Mouse (Mus musculus) cerebellum, postnatal 14 days (tissue): Measurements from ENCODE around the gene Taok2.

Experiments used
- DNase-seq, 2 experiments: peaks; one replicate each; pipeline ENCODE4 v3.0.0; 2021; ENCODE audit warnings: mixed read lengths in 2 of 2

The Taok2 gene

DNA sequence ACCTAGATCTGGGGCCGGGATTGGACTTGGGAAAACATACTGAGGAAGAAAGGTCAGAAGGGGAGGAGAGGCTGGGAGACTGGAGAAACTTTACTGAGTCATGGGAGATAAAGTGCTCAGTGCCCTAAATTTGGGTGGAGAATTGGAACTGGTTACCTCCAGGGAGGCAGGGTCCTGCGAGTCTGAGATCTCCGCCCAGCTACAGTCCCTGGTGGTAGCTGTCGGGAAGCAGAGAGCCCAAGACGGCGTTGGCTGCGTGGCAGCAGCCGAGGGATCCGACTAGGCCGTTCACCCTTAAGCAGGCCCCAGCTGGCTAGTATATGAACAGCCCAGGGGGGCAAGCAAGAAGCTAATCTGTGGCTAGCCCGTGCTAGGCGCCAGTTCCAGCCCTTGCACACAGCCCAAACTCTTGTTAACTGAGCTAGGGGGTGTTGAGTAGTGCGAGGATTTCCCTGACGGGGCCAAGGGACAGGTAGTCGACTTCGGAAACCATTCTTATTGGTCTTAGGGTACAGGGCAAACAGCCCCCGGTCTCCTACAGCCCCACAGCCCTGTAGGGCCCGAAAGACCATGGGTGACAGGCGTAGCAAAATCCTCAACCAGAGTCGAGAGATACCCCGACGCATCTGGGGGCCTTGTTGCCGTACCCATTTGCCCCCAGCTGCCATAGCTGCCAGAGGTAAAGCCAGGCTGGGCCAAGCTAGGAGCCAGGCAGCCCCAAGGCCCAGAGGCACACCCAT, 14.6 kb downstream of the Taok2 start:
- no peak for DNase-seq

DNA sequence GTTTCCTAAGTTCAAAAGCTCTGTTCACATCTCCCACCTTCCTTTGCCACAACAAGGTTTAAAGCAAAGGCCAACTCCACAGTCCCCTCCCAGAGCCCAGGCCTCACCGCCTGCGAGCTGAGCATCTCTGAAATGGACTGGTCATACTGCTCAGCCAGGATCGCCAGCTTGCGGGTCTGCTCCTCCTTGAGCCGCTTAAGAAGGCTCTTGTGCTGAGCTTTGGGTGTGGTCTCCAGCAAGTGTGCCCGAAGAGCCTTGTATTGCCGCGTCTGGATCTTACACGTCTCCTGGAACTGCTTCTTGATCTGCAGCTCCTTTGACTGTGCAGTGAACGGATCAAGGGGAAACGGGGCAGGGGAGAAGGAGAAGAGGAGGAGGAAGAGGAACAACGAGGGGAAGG, 16.5 kb downstream of the Taok2 start:
- no peak for DNase-seq

DNA sequence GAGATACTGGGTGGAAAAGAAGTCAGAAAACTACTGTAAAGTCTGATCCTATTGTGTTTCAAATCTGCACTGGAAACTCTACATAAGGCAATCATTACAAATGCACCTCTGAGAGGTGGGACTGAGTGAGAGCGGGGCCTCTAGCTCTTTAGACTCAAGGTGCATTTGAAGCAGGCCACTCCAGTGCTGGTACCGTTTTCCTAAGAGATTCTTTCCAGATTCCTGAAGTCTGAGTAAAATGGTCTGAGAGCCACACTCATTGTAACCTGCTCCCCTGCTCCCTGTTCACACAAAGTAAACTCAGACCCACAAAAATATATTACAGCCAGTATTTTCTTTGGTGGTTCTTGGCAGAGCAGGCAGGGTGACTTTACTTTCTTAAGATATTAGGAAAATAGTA, 17.0 kb downstream of the Taok2 start:
- no peak for DNase-seq

DNA sequence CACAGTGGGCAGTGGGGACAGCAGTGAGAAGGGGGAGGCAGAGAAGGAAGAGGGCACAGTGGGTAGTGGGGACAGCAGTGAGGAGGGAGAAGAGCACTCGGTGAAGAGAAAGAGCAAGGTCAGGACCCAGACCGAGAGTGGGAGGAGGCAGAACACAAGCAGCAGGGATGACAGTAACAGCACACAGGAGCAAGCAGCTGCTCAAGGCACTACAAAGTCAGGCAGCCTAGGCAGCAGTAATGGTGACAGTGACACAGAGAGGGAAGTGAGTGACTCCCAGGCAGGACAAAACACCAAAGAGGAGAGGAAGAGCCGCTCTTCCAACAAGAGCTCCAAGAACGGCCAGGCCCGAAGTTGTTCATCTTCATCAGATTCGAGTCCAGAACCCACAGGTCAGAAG, 20.7 kb downstream of the Taok2 start:
- no peak for DNase-seq

DNA sequence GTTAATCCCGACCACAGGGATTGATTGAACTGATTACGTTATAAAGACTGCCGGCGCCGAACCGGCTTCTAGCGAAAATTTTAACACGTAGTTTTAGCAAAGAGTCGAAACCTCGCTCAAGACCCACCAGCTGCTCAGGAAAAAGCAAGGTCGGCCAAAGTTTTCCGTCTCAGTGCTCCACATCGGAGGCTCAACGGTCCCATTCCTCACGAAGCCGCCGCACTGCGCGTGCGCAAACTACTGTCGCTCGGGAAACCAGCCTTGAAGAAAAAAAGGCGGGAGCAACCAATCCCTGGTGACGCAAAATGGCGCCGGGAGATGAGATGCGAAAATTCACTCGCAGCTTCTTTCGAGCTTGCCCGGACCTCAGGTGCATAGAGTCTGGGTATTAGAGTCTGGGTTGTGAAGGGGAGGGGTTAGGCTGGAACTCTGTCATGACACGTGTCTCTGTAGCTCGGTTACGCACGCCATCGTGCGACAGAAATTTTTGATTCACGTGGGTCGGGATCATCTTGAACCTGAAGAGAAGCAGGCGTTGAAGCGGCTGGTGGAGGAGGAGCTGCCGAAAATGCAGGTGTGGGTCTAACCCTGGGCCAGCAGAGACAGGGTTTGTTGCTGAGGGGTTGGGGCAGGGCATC, 22.2 kb downstream of the Taok2 start, which contains the start of gene Ino80e:
Gene Ino80e (minus strand): TSS at position 231 of the 638 bp plus-strand sequence.
- DNase-seq = peak; percentile 97 to 98

DNA sequence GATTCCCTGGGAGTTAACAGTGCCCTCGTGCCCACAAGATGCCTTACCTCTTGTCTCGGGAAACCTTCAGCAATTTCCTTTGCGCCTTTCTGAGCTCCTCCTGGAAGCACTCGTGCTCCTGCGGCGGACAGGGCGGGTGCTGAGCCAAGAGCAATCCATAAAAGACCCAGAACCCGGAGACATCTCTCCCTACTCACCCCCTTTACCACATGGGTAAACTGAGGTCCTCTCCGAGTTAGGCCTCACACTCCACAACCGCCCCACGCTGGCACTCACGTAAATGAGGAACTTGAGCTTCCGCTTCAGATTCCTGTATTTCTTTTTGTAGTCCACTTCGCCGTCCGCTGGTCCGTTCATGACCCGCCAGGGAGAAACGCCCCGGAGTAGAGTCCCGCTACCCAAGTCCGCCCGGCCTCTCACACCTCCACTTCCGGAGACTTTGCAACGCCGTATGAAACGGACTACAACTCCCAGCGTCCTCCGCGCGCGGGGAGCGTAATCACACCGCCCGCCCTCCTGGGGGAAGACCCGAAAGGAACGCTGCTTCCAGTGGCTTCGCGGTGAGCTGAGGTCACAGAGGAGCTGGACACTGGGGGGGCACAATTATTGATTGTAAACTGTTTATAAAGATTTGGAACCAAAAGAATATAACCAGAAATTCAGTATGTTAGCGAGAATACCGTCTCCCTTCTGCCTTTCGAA, 22.9 kb downstream of the Taok2 start, which contains the start of gene Hirip3:
Gene Hirip3 (plus strand): TSS at position 544 of the 702 bp plus-strand sequence.
- peak; percentile 97 to 98 for DNase-seq

DNA sequence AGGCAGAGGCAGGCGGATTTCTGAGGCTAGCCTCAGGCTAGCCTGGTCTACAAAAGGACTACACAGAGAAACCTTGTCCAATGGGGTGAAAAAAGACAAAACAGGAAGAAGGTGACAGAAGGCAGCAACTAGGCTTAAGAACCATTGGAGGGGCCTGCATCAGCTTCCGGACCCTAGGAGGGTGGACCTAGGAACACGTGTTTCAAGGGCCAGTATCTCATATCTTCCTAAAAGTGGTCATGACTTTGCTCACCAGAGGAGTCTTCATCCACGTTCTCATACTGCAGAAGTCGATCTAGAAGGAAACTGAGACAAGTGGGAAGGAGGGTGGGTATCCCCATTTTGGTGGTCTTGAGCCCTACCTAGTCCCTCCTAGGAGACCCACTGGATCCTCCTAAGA, 23.5 kb downstream of the Taok2 start:
- no peak for DNase-seq

DNA sequence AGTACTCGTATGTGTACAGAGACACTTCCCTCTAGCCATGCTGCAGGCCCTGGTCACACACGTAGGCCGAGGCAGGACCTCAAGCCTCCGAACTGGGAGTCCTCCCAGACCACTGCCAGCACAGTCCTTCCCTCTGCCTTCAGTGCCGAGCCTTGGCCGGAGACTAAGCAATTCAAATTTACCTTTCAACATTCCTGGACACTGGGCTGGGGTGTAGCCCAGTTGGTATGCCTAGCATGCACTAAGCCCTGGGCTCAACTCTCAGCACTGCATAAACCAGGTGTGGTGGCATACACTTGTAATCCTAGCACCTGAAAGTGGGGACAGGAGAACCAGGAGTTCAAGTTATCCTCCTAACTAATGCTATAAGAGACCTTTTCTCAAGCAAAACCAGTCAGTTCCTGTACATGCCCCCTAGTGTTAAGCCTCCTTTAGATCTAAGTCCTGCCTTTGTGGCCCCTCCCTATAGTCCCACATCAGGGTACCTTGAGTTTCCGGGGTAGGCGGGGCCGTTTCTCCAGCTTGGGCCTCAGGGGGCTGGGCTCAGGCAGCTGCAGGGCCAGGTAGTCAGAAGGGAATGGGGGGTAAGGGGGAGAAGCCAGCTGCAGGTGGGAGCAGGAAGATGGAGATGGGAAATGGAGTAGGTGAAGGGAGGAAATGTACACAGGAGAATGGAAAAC, 27.6 kb downstream of the Taok2 start:
- no peak for DNase-seq

DNA sequence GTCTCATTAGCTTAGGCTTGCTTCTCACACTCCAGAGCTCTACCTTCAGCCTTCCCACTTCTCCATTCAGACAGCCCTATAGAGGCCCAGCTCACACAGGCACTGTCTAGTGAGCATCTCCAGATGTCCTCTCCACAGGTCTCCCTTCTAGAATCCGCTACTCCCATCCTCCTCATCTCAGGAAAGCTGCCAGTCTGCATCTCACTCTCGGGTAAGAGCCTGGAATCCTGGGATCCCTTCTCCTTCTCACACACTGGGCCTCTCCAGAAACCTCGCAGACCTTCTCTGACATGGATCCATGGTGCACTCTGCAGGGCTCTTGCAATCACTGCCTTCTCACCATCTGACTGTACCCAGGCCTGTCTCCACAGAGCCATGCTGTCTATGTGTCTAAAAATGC, 28.9 kb downstream of the Taok2 start:
- peak; percentile 58 to 59 for DNase-seq

DNA sequence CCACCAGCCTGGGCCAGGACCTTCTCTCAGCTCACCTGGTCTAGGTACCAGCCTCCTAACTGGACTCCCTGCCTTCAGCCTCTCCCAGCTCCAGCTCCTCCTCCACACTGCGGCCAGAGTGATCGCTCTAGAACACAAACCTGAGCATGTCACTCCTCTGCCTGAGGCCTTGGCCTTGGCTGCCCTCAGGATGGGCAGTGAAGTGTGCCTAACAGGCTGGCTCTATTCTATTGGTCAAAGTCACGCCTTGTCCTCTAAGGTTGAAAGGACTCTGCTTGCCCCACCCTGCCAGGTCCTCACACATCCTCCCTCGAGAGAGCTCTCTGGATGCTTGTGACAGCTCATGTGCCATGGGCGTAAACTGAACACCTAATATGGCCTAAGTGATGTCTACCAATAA, 31.0 kb downstream of the Taok2 start:
- DNase-seq = peak in 1 of 2 experiments; percentile 17

DNA sequence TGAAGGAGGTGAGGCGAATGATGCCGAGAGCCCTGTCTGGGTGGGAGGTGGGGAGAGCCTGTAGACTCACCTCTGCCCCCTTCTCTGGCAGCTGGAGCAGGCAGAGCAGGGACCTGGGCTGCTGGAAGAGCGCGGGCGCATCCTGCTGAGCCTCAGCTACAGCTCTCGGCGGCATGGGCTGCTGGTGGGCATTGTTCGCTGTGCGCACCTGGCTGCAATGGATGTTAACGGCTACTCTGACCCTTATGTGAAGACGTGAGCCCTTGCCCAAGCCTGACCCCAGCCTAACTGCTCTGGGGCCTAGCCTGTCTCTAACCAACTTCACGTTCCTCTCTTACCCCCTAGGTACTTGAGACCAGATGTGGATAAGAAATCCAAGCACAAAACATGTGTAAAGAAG, 33.3 kb downstream of the Taok2 start:
- no peak for DNase-seq

DNA sequence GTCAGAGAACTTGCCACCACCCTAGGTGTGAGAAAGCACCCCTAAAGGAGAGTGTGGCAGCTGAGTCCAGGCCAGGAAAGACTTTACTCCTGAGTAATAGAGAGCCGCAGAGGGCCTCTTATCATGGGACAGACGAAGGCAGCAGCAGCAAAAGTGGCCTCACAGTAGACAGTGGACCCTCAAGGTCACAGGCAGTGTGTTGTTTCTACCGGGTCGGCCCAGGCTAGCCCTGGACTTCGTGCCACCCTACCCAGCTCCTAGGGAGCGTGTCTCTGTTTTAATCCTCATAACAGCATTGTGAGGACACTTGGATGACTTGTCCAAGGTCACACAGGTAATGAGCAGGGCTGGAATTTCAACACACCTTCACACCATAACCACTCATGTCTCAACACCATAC, 34.3 kb downstream of the Taok2 start:
- DNase-seq = no peak

DNA sequence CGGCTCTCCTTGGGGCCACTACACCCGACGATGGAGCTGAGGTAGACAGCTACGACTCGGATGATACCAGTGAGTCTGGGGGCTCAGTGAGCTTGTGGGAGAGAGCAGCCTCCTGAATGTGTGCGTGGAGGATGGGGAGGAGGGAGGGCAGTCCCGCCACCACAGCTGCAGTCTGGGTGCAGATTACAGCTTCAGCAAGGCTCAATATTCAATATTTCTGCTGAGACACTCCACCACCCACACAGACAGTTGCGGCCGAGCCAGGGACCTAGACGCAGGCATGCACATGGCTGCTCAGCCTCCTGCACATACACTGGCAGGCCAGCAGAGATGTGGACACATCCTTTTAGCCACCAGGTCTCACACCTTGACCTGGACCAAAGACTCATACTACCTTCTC, 35.7 kb downstream of the Taok2 start:
- DNase-seq = peak in 1 of 2 experiments; percentile 31

DNA sequence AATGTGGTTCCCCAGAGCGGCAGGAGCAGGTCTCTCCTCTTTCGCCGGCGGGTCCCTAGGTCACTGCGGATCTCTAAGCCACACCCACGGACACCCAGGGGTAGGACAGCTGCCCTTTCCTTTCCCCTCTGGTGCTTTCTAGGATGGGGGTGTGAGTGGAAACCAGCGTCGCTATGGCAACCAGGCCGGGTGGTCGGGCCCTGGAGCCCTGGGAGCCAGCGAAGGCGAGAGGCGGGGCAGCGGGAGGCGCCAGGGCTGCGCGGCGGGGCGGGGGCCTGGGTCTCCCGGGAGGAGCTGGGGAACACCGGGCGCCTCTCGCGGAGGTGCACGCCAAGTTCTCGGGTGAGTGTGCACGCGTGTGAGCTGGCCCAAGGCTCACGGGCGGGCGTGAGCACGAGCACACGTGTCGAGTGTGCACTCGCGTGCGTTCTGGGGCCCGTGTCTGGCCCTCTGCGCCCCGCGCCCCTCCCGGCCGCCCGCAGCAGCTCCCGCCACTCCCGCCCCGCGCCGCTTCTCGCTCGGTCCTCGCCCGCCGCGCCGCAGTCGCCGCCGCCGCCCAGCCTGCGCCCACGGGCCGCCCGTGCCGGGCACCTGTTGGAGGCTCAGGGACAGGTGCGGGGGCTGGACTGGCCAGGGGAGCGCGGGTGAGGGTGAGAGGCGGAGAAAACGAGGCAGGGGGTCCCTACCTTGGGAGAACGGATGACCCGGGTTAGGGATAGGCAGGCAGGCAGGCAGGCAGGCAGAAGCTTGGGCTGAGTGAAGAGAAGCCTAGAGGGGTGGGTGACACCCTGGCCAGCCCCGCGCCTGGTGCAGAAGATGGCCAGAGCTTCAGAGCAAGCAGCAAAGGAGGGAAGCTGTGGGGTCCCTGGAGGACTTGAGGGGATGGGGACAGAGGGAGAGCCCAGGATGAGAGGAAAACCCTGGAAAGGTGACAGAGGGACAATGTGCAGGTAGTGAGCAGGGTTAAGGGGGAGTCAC, 36.8 kb downstream of the Taok2 start:
- peak in 1 of 2 experiments; percentile 56 for DNase-seq

DNA sequence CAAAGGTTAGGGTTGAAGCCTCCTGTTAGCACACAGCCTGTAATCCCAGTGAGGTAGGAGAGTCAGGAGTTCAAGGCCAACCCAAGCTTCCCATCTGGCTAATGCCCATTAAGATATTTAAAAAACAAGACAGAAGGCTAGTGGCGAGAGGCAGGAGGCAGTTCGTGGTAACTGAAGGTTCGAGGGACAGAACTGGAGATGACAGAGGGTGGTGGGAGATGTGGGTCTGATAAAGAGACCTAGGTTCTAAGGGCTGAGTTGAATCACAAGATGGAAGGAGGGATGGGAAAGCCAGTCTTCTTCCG, 37.4 kb downstream of the Taok2 start, which contains the start of gene Doc2a:
Gene Doc2a (plus strand): TSS at position 301 of the 305 bp plus-strand sequence.
- peak in 1 of 2 experiments; percentile 10 for DNase-seq

DNA sequence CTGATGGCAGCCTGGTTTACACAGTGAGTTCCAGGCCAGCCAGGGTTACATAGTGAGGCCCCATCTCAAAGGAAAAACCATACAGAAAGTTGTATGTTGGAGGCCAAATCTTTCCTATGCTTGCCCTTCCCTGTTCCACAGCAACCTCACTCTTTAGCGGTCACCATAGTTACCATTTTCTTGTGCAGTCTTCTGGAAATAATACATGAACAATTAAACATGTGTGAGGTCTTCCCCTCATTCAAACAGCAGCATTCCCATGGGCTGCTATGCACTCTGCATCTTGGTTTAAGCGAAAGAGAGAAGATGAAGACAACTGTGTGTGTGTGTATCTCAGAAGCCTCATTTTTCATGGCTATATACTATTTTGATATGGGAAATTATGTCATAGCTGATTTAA, 39.0 kb downstream of the Taok2 start:
- no peak for DNase-seq

DNA sequence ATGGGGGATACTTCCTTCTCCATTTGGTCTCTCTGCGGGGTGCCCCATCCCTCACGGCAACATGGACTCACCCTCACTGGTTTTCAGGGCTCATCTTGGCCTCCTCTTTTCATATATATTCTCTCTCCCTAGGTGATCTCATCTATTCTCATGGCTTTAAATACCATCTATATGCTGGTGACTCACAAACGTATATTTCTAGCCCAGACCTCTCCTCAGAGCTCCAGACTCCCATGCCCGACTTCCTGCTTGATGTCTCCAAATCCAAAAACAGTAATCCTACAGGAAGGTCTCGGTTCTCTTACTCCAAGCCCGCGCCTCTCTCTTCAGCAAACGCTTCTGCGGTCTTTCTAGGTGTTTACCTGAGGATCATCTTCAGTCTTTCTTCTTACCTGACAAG, 41.2 kb downstream of the Taok2 start:
- no peak for DNase-seq

DNA sequence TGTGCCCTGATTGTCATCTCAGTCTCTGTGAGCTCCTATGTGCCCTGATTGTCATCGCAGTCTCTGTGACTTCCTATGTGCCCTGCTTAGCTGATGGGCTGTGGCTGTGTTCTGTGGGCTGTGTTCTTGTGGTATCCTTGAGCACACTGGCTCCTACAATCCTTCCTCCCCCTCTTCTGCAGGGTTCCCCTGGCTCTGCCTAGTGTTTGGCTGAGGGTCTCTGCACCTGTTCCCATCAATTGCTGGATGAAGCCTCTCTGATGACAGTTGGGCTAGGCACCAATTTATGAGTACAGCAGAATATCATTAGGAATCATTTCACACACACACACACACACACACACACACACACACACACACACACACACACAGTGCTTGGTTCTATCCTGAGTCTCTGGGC, 51.2 kb downstream of the Taok2 start:
- no peak for DNase-seq

DNA sequence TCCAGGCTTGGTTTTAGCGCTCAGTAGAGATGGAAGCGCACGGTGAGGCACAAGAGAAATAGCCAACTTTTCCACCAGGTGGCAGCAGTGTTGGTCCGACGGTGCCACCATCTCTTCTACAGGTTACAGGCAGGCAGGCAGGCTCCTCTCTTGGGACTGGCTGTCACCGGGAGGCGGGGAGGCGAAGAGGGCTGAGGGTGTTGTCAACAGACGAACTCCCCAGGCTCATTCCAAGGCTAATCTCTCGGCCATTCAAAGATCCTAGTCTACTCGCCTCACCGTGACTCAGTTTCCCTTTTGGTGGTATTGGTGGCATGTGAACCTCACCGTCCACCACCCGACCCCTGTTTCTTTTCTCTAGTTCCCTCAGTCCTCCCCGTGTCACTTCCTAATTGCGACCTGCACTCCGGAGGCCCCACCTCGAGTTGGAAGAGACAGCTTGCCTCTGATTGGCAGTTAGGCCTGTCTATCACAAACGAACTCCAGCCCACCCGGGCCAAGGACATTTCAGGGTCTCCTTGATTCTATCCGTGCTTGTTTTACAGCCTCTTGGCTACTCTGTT, 52.4 kb downstream of the Taok2 start:
- DNase-seq = peak; percentile 91 to 94

DNA sequence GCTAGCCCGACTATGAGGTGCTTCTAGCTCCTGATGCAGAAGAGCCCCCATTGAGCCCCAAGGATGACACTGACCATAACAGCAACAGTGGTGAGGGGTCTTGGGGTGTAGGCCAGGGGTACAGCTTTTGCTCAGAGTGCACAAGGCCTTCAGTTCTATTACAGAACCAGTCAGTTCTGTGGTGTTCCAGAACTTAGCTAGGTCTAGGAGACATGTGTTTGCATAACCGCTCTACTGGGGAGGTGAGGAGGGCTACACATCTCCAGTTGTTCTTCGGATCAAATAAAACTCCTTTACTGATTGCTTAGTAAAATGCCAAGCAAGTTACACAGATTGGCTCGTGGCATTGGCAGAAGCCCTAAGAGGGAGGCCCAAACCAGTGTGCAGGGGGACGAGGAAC, 53.0 kb downstream of the Taok2 start, which contains the start of gene 4930451I11Rik:
Gene 4930451I11Rik (minus strand): TSS at position 101 of the 400 bp plus-strand sequence.
- DNase-seq = no peak

DNA sequence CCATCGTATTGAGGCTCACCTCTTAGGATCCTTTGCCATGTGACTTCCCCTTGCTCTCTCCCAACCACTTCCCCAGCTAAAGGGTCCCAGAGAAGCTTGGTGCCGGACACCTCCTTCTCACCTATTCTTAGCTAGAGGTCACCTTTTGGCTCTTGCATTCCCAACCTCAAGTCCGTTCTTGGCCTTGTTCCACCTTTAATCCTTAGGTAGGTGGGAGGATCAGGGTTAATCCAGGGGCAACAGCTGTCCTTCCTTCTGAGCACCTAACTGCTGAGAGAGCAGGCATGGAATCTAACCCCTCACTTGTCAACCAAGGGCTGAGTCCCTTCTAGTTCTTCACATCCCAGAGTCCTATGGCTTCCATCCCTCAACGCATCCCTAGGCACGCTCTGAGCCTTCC, 58.6 kb downstream of the Taok2 start:
- DNase-seq = no peak

DNA sequence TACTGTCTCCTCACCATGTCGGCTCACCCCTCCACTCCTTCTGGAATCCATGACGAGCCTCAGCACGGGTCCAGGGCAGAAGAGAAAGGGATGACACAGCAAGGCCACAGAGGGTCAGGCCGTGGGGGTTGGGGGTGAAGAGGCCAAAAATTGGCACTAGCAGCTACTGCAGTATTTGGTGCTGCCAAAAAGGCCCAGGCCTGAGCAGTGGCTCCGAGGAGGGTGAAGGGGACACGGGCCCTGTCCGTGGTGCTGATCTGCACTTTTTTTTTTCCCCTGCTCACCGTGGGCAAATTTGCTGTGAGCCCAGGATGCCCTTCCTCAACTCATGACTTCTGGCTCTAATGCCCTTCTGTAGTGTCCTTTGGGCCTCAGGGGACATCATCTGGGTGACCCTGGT, 59.1 kb downstream of the Taok2 start:
- peak in 1 of 2 experiments; percentile 22 for DNase-seq
